ENCODE assay signal across 18 mouse cellular contexts in genomic region chr4:109661183-109661582, GRCm38 (mm10). TPM values are rescaled to one million over a fixed set of nuclear protein-coding genes. Genes with fewer than 3 reads are reported as not detected.
DNase-seq lines count a peak whose midpoint lies in the region; ATAC-seq lines count a peak whose summit lies in the region.
"Had no signal": no experiment of that assay in that cellular context is flagged by ENCODE, and none has a peak within 500 bp of the region (broad histone marks: within the 10 kb centered on the region; RNA-seq: fewer than 3 reads in every experiment).

No protein-coding gene starts in this region.

- intact Hi-C loops in heart, postnatal 25 days (cut with DNase I), result no loop called here

- H3K4me3 ChIP-seq in heart, embryonic 11.5 days (ENCODE audit: low read depth, low read length), result no peak overlapping the region
- H3K4me3 ChIP-seq: hindbrain, embryonic 13.5 days had no signal

- no peaks in the 10 kb centered on the region for H3K36me3 ChIP-seq in heart, embryonic 11.5 days (ENCODE audit: control insufficient read depth, insufficient read depth, low read length)
- H3K36me3 ChIP-seq: hindbrain, embryonic 13.5 days had no signal

- DNase-seq in adrenal gland, adult (ENCODE audit: inconsistent age in 2 of 2, low spot score in 1 of 2), result peak; percentile 50 to 90
- no peak for DNase-seq in adrenal gland, postnatal 4 days (ENCODE audit: low spot score in 2 of 2)
- DNase-seq in heart, postnatal 25 days (ENCODE audit: low spot score), result peak; percentile 13
- peak; percentile 27 for DNase-seq in retina, embryonic 14.5 days (ENCODE audit: low spot score)
- DNase-seq in retina, postnatal 1 day, result no peak
- DNase-seq in yolk sac, embryonic 10.5 days (ENCODE audit: low spot score), result no peak
- DNase-seq in lung, postnatal 36 days, result no peak
- DNase-seq: cerebellum, adult 8-10 months; gastrocnemius, postnatal 36 days; kidney, adult 18-20 months; kidney, postnatal 36 days; left cerebral cortex, postnatal 4 days; liver, postnatal 0 days; lung, postnatal 4 days; right cerebral cortex, postnatal 25 days; thymus, adult 2 months had no signal

- no peak overlapping the region for H3K27ac ChIP-seq in heart, embryonic 11.5 days (ENCODE audit: low read depth, low read length)
- H3K27ac ChIP-seq: hindbrain, embryonic 13.5 days had no signal

- H3K4me1 ChIP-seq in heart, embryonic 11.5 days (ENCODE audit: control insufficient read depth, insufficient read depth, low read length), result no peaks in the 10 kb centered on the region; the same call in 1 of the 2 replicates

- no peak for ATAC-seq in heart, embryonic 11.5 days (replicated peaks; ENCODE audit: insufficient number of reproducible peaks, low FRiP score, low TSS enrichment)
- ATAC-seq: liver, postnatal 0 days had no signal

- H3K9ac ChIP-seq in heart, embryonic 11.5 days (ENCODE audit: low read depth, low read length), result no peak overlapping the region
- H3K9ac ChIP-seq: hindbrain, embryonic 13.5 days; liver, postnatal 0 days had no signal

- H3K27me3 ChIP-seq in heart, embryonic 11.5 days (ENCODE audit: control insufficient read depth, insufficient read depth, low read length), result peaks cover 60% of the 10 kb centered on the region

- WGBS in heart, embryonic 11.5 days (ENCODE audit: insufficient replicate concordance), result 11% methylated on average over 5 of the region's 5 CpGs

- no peaks in the 10 kb centered on the region for H3K9me3 ChIP-seq in heart, embryonic 11.5 days (replicated peaks; ENCODE audit: control insufficient read depth, low read length)
- H3K9me3 ChIP-seq: hindbrain, embryonic 13.5 days had no signal

- H3K4me2 ChIP-seq in heart, embryonic 11.5 days, result no peak overlapping the region
- H3K4me2 ChIP-seq: hindbrain, embryonic 13.5 days had no signal

RNA-seq across cellular contexts. Expression of gene Cdkn2c, which starts 5.8 kb away (rescaled TPM):
- total RNA-seq in adrenal gland, postnatal 4 days (2021), result 10 to 100 TPM; 35.3 to 44.6 TPM
- 10 to 100 TPM; 15.5 to 16.2 TPM for total RNA-seq in heart, postnatal 25 days (2021)
- polyA plus RNA-seq in heart, embryonic 11.5 days (2014; fragmentation: Nextera tagmentation; extraction: Ambion mirVana), result 5.2 and 6.1 TPM in 2 replicates

RNA-seq across cellular contexts. Expression of gene Faf1, which starts 15.2 kb away (rescaled TPM):
- total RNA-seq in adrenal gland, postnatal 4 days (2021), result 10 to 100 TPM; 25.8 to 27.2 TPM
- 10 to 100 TPM; 38.8 to 40.3 TPM for total RNA-seq in heart, postnatal 25 days (2021)
- polyA plus RNA-seq in heart, embryonic 11.5 days (2014; fragmentation: Nextera tagmentation; extraction: Ambion mirVana), result 25.2 and 25.3 TPM in 2 replicates

Comparison
In these comparisons a context has a peak if more than half of its experiments do, and no peak if none do; other contexts are left out.
1. DNase-seq: peak in adrenal gland, adult (2 of 2), heart, postnatal 25 days (single experiment) and retina, embryonic 14.5 days (single experiment); none in adrenal gland, postnatal 4 days (0 of 2), retina, postnatal 1 day (single experiment), yolk sac, embryonic 10.5 days (single experiment) and lung, postnatal 36 days (single experiment).